Mouse (Mus musculus): Measurements from ENCODE around the gene Ebf3. TPM values are rescaled to one million over a fixed set of nuclear protein-coding genes. Genes with fewer than 3 reads are reported as not detected.
A peak's percentile ranks its signal among the peaks of the same experiment; 100 is the strongest.

The Ebf3 gene
- total RNA-seq, 2 experiments from 2014 or later: 19.8 to 20.0 TPM

- DNase-seq: peak; percentile 70 to 76
- intact Hi-C loops (cut with DNase I): loop anchor here (5.0 to 10.0 kb wide), 2 partner anchors 229 to 621 kb away; no protein-coding TSS in a partner anchor
Measured at GRCm38 (mm10) chr7:137313183-137313903, 902 bp downstream of the Ebf3 start.

DNA sequence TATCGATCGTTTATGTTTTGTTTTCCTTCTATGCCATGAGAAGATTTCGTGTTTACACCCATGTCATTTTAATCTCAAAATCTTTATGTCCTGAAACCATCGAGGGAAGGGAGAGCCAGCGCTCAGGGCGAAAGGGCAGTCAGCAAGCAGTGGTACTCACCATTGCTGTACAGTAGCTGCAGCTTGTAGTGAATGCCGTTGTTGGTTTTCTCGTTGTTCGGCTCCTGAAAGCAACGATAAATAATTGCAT lies 1.4 kb downstream of the Ebf3 start:
- DNase-seq: no peak
- intact Hi-C loops (cut with DNase I): loop anchor here (5.0 to 10.0 kb wide), 2 partner anchors 228 to 621 kb away; no protein-coding TSS in a partner anchor

GRCm38 (mm10) chr7:137312166-137312932 lies 1.9 kb downstream of the Ebf3 start:
- peak in 1 of 2 experiments; percentile 42 for DNase-seq
- intact Hi-C loops (cut with DNase I): loop anchor here (5.0 to 10.0 kb wide), 2 partner anchors 228 to 620 kb away; no protein-coding TSS in a partner anchor

DNA sequence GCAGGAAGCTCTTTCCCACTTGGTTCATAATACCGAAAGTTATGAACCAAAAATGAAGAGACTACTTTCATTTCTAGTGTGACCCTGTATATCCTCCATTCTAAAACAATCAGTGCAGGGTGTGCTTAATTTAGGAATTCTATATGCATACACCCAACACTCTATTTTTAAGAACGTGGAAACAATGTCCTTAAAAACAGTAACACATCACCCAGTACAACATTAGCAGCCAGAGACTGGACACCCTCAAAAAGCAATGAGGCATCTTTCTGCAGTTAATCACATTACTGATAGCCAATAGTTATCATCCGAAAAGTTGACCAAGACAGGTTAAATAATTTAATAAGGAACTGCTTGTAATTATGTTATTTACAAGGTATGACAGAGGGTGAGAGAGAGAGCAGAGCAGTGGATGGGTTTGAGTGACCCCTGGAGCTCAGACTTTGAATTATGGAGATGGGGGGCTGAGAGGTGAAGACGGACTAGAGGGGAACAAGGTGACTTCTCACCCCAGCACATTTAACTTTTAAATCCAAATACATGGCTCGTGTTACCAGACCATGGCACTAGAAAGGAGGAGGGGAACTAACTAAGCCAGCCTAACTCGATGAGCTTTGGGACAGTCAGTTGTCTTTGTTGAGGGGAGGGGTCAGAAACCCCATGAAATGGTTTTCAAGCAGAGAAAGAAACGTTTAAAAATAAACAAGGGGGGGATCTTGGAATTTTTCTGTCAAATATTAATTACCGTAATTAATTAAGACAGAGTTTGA lies 2.7 kb downstream of the Ebf3 start:
- peak in 1 of 2 experiments; percentile 27 for DNase-seq
- intact Hi-C loops (cut with DNase I): loop anchor here (5.0 to 10.0 kb wide), 2 partner anchors 227 to 619 kb away; no protein-coding TSS in a partner anchor

DNA sequence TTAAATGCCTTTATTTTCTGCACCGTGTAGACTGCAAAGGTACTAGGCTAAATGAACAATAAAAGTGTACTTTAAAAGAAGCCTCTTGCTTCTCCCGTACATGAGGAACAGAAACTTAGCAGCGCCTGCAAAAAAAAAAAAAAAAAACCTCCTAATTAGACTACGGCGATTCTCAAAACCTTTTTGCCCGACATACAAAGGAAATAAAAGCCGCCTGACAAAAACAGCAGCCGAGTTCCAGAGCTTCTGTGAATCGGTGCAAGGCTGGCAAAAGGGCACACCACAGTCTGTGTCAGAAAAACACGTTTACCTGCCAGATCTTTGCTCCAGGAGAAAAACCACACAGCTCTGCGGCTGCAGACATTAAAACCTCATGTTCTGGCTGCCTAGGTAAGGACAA lies 3.4 kb downstream of the Ebf3 start:
- intact Hi-C loops (cut with DNase I): loop anchor here (5.0 to 10.0 kb wide), 2 partner anchors 226 to 619 kb away; no protein-coding TSS in a partner anchor
- DNase-seq: peak in 1 of 2 experiments; percentile 27

- DNase-seq: peak; percentile 64 to 68
- intact Hi-C loops (cut with DNase I): loop anchor here (5.0 to 10.0 kb wide), 2 partner anchors 225 to 618 kb away; no protein-coding TSS in a partner anchor
Measured at GRCm38 (mm10) chr7:137310091-137310761, 4.0 kb downstream of the Ebf3 start.

DNA sequence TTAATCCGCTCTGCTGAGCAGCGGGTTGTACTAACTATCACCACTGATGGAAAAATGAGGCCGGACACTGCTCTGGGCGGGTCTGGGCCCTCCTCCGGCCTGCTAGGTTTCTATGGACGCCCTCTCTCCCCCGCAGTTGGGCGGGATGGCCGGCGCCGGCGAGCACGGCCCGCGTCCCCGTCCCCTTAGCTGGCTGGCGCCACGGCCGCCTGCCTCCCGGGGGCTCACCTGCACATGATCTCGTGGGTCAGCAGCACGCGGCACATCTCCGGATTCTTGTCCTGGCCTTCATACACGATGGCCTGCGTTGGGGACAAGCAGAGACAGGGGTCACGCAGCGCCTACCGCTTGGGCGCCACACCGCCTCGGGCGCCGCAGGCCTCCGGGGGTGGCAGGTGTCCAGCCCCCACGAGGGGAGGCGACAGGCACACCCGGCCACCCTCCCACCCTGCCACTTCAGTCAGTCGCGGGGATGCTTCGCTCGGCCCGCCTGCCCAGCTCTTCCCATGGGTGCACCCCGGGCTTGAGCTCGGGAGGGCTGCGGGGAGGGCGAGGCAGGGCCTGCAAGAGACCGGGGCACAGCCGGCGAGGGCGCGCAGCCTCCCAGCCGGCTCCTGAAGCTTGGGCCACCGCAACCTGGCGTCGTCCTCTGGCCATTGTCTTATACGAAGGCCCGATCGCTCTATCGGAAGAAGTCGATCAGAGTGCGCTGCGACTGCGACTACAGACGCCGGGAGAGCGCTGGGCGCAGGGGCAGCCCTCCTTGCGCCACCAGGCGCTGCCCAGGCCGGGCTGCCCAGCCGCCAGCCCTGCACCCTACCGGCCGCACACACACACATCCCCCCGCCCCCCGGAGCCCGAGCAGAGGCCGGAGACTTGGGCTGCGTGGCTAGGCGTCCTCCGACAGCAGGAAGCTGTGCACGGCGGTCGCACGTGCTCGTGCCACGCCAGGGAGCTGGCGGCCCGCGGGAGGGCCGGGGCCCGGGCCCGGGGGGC lies 4.9 kb downstream of the Ebf3 start:
- intact Hi-C loops (cut with DNase I): loop anchor here (2.0 to 10.0 kb wide), 3 partner anchors 63 to 617 kb away; no protein-coding TSS in a partner anchor

GRCm38 (mm10) chr7:137308061-137309060 lies 5.9 kb downstream of the Ebf3 start:
- intact Hi-C loops (cut with DNase I): loop anchor here (2.0 kb wide), 1 partner anchor 62 kb away; no protein-coding TSS in a partner anchor
- peak in 1 of 2 experiments; percentile 28 for DNase-seq

More for the DNA sequence above, 4.9 kb downstream of the Ebf3 start:
- DNase-seq: peak in 1 of 2 experiments; percentile 53

DNA sequence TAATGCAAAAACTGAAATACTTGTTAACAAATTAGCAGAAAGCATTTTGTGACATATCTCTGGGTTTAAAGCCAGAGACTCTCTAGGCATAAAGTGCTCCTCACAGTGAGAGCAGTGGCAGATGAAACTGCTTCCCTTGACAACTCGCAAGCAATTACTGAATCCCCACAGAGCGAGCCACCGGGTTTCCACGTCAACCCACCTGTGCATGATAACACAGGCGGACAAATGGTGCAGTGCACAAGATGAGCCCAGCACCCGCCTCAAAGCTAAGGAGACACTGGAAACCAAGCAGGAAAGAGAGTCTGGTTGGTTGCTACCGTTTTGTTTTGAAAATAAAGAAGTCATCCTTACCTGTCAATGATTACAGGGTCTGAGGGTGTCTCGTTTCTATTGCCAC lies 7.1 kb downstream of the Ebf3 start:
- DNase-seq: no peak
- intact Hi-C loops (cut with DNase I): no loop called here

DNA sequence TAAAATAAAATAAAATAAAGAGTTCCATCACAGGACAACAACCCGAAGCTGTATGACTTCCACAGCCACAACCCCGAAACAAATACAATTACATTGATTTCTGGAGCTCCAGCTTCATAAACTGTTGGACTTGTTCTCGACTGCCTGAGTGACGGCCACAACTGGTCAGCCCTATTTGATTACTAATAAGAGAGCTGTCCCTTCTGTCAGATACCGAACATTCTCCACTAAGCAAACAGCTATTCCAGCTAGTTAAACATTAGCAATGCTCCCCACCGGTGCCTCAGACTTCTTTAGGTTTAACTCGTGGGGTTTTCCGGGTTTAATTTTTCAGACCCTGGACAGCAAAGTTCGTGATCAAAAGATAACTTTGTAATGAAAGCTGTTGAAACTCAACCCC lies 8.1 kb downstream of the Ebf3 start:
- no peak for DNase-seq
- intact Hi-C loops (cut with DNase I): no loop called here

- intact Hi-C loops (cut with DNase I): no loop called here
- DNase-seq: peak in 1 of 2 experiments; percentile 42
Measured at GRCm38 (mm10) chr7:137303776-137304171, 10.5 kb downstream of the Ebf3 start.

DNA sequence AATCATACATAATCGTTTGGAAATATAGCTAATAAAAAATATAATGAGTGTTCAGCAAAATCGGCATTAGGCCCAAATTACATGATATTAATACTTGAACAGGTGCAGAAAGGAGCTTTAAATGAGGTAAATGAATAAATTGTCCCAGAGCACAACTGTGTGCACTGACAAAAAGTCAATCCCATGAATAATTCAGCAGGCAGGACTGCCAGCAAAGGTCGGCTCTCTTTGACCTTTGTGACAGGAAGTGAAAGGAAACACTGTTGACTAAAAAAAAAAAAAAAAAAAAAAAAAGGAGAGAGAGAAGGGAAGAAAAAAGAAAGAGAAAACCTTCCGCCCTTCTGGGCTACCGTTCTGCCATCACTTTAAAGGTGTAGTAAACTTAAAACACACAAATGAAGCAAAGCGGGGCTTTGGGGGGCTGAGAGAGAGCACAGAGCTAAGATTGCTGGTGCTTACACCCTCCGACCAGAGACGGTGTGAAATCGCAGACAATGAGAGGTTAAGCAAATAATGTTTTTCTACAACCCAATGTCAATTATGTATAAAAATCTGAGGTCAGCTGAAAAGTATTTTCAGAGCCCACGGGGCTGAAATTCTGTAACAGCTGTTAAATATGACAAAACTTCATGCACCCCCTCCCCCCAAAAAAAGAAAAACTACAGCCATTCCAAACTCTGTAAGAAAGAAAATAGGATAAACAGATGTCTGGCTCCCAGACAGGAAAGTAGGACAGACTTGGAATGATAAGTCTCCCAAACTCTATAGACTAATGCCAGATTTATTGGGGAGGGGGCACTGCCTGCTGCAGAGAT lies 11.1 kb downstream of the Ebf3 start:
- peak in 1 of 2 experiments; percentile 47 for DNase-seq
- intact Hi-C loops (cut with DNase I): no loop called here

DNA sequence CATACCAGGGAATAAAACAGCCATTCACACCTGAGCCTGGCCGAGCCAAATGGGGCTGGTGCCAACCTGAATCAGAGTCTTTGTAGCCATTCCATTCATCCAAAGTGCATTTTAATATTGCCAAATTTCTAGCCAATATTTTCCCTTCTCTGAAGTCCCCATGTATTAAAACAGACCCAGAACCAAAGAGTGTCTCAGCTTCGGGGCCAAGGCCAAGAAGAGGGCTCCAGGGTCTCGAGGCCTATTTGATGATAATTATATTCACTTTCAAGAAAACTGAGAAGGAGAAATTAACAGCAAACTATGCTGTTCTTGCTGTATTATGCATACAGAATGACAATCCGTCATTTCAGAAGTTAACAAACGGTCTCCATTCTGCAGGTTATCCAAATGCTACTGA lies 12.1 kb downstream of the Ebf3 start:
- no peak for DNase-seq
- intact Hi-C loops (cut with DNase I): no loop called here

DNA sequence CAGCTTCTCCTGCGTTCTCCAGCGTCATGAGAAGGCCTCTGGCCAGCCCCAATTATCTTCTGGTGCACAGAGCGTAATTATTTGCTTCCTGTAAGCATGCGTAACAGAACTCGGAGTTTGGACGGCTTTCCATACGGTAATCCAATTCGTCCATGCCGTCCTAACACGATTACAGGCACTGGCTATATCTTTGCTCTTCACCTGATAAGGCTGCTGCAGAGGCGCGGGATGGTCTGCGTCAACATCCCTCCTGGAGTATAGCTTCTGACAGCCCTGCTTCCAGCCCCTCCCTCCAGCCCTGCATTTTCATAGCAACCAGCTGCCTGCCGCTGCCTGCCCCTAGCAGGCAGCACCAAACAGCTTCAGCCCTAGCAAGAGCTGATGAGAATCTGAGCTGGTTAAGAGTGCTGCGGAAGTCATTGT lies 12.9 kb downstream of the Ebf3 start:
- intact Hi-C loops (cut with DNase I): no loop called here
- DNase-seq: peak; percentile 56 to 64

DNA sequence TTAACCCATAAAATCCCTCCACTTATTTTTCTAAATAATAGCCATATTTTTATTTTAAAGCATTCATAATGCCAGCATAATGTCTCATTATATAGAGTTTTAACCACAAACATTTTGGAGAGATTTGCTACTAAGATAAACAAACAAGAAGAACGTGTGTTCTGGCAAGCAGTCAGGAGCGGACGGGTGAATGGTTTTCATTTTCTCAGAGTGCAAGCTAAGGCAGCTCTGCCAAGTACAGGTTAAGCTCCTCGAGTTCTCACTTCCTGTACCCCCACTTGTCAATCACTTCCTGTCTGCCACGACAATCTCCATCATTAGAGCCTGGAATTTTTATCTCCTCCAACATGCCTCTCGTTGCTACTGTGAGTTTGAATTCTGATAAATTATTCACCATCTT lies 13.4 kb downstream of the Ebf3 start:
- intact Hi-C loops (cut with DNase I): no loop called here

DNA sequence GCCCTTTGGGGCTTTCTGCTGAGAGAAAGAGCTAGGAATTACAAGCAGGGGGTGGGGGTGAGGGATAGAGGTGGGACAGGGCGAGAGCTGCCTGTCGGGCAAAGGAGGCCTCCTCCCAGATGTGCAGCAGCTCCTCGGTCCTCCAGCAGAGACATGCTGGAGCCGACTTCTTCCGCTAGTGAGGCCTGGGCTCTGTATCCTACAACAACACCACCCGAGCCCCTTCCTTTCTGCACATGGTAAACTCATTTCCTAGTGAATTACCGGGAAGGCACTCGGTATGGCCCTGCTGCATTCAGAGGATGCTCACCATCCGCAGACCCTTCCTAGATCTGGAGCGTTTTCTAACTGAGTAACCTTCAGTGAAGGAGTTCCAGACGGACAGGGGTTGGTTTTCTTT lies 14.1 kb downstream of the Ebf3 start:
- DNase-seq: peak; percentile 37 to 45
- intact Hi-C loops (cut with DNase I): no loop called here

More for the DNA sequence above, 13.4 kb downstream of the Ebf3 start:
- DNase-seq: peak in 1 of 2 experiments; percentile 18
